Mouse (Mus musculus) neural tube, embryonic 14.5 days (tissue): ENCODE measurements around the gene 4933436I01Rik. TPM values are rescaled to one million over a fixed set of nuclear protein-coding genes. Genes with fewer than 3 reads are reported as not detected.

ENCODE experiments used
- ATAC-seq: fragments of 200-750 bp; cut with Nextera tagmentation; 2 replicates; pipeline ENCODE4 v1.8.0; 2017; ENCODE audit warnings: low read depth, mild to moderate bottlenecking, moderate TSS enrichment, moderate library complexity
- H3K27ac ChIP-seq: fragments of 300-500 bp; sonication (generic); 2 replicates; pipeline ENCODE4 v1.5.1; 2014; ENCODE audit warnings: low read depth, mild to moderate bottlenecking, control low read depth, low read length, moderate library complexity, mixed read lengths
- H3K27me3 ChIP-seq: fragments of 300-500 bp; sonication (generic); 2 replicates; pipeline ENCODE4 v1.6.1; 2014; ENCODE audit warnings: low read length; ENCODE audit not compliant: control insufficient read depth, insufficient read depth
- H3K36me3 ChIP-seq: fragments of 300-500 bp; sonication (generic); 2 replicates; pipeline ENCODE4 v1.6.1; 2014; ENCODE audit warnings: low read length, mixed read lengths; ENCODE audit not compliant: control insufficient read depth, insufficient read depth
- H3K4me1 ChIP-seq: fragments of 300-500 bp; sonication (generic); 2 replicates; pipeline ENCODE4 v1.6.1; 2014; ENCODE audit warnings: low read length; ENCODE audit not compliant: control insufficient read depth, insufficient read depth
- H3K4me2 ChIP-seq: fragments of 300-500 bp; sonication (generic); 2 replicates; pipeline ENCODE4 v1.6.1; 2014; ENCODE audit warnings: mild to moderate bottlenecking, low read depth, low read length, control low read depth
- H3K4me3 ChIP-seq: fragments of 300-500 bp; sonication (generic); 2 replicates; pipeline ENCODE4 v1.5.1; 2014; ENCODE audit warnings: low read depth, low read length, control low read depth, mixed read lengths
- H3K9ac ChIP-seq: fragments of 300-500 bp; sonication (generic); replicated peaks from 2 replicates; pipeline ENCODE4 v1.6.1; 2014; ENCODE audit warnings: low read depth, mild to moderate bottlenecking, control low read depth, low read length, mixed read lengths
- H3K9me3 ChIP-seq: fragments of 300-500 bp; sonication (generic); 2 replicates; pipeline ENCODE4 v1.6.1; 2016; ENCODE audit warnings: low read length; ENCODE audit not compliant: control insufficient read depth
- WGBS: fragments of 180-500 bp; shearing (Covaris S2); extraction: QIAGEN DNeasy Blood & Tissue Kit; methylation state at CpG from one replicate; pipeline ENCODE4 v1.1.7; 2014; 5-methylcytosine and 5-hydroxymethylcytosine counted together
- polyA plus RNA-seq: library from polyadenylated mRNA; unstranded; fragments of >200 nt; fragmentation: Nextera tagmentation; extraction: Ambion mirVana; gene quantifications from 2 replicates; pipeline ENCODE4 v1.2.1, GENCODE M21; 2014

The 4933436I01Rik gene
- not detected in 2 replicates for polyA plus RNA-seq

GRCm38 (mm10) chrX:67921350-67921749, at the start of gene 4933436I01Rik:
4933436I01Rik (minus strand) TSS chrX:67921450.
- H3K9me3 ChIP-seq = no peaks in the 10 kb centered on the region
- H3K4me2 ChIP-seq = no peak within 1 kb of the TSS
- no peak within 1 kb of the TSS for H3K9ac ChIP-seq
- no peak within 1 kb of the TSS for H3K27ac ChIP-seq
- H3K27me3 ChIP-seq = no peaks in the 10 kb centered on the region
- H3K36me3 ChIP-seq = no peaks in the 10 kb centered on the region
- no peaks in the 10 kb centered on the region for H3K4me1 ChIP-seq
- no peak for ATAC-seq
- no peak within 1 kb of the TSS for H3K4me3 ChIP-seq
- 76% methylated on average over 1 of the region's 1 CpGs for WGBS

GRCm38 (mm10) chrX:67924769-67925470, 3.7 kb upstream of the 4933436I01Rik start:
- ATAC-seq = no peak
- H3K27ac ChIP-seq = no peak overlapping the region

GRCm38 (mm10) chrX:67883406-67883805, 37.8 kb downstream of the 4933436I01Rik start:
- Histone ChIP-seq H3K9me3 (no peaks in the 10 kb centered on the region), H3K4me2 (no peak overlapping the region), H3K27me3 (no peaks in the 10 kb centered on the region), H3K36me3 (no peaks in the 10 kb centered on the region), H3K9ac (no peak overlapping the region), H3K4me1 (no peaks in the 10 kb centered on the region), H3K27ac (no peak overlapping the region), H3K4me3 (no peak overlapping the region)
- ATAC-seq = no peak
- 74% methylated on average over 3 of the region's 3 CpGs for WGBS

More at GRCm38 (mm10) chrX:67924769-67925470, 3.7 kb upstream of the 4933436I01Rik start:
- Histone ChIP-seq H3K9ac (no peak overlapping the region), H3K4me3 (no peak overlapping the region), H3K4me1 (no peaks in the 10 kb centered on the region), H3K4me2 (no peak overlapping the region), H3K36me3 (no peaks in the 10 kb centered on the region), H3K9me3 (no peaks in the 10 kb centered on the region), H3K27me3 (no peaks in the 10 kb centered on the region)
- 67% methylated on average over 1 of the region's 1 CpGs for whole genome bisulfite sequencing

Other genes with a start within 250 kb of the 4933436I01Rik start
- not detected in 2 replicates for gene Gm1140, start 227.9 kb downstream of the 4933436I01Rik start, polyA plus RNA-seq
- gene Gm14692, start 225.8 kb downstream of the 4933436I01Rik start, polyA plus RNA-seq = not detected in 2 replicates